In genomic region chr10:76728369-76728768, GRCm38 (mm10) we compare ENCODE assay signal across 8 mouse cellular contexts. TPM values are rescaled to one million over a fixed set of nuclear protein-coding genes. Genes with fewer than 3 reads are reported as not detected.
DNase-seq lines count a peak whose midpoint lies in the region; ATAC-seq lines count a peak whose summit lies in the region.

No protein-coding gene starts in this region.

- 19% methylated on average over 11 of the region's 11 CpGs for WGBS in embryonic facial prominence, embryonic 15.5 days
- 18% methylated on average over 11 of the region's 11 CpGs for WGBS in heart, embryonic 16.5 days
- 15% methylated on average over 11 of the region's 11 CpGs for WGBS in neural tube, embryonic 11.5 days

- H3K4me3 ChIP-seq in embryonic facial prominence, embryonic 15.5 days (replicated peaks) = no peak overlapping the region
- no peak overlapping the region for H3K4me3 ChIP-seq in heart, embryonic 16.5 days (ENCODE audit: low read length)
- H3K4me3 ChIP-seq in neural tube, embryonic 11.5 days (ENCODE audit: low read depth, low read length) = no peak overlapping the region

- DNase-seq in frontal cortex, postnatal 36 days (ENCODE audit: low spot score in 2 of 2) = peak; percentile 54 to 62
- DNase-seq in adrenal gland, postnatal 14 days = peak; percentile 90
- DNase-seq in left cerebral cortex, postnatal 25 days (ENCODE audit: low spot score in 2 of 2) = peak; percentile 56 to 67
- peak; percentile 81 for DNase-seq in neural tube, embryonic 11.5 days (ENCODE audit: low spot score)
- peak; percentile 41 to 67 for DNase-seq in urinary bladder, adult 18-20 months (ENCODE audit: low spot score in 2 of 2)

- no peaks in the 10 kb centered on the region for H3K9me3 ChIP-seq in embryonic facial prominence, embryonic 15.5 days (replicated peaks)
- H3K9me3 ChIP-seq in heart, embryonic 16.5 days (replicated peaks; ENCODE audit: control insufficient read depth, low read length) = no peaks in the 10 kb centered on the region
- H3K9me3 ChIP-seq in neural tube, embryonic 11.5 days (ENCODE audit: control insufficient read depth, low read length) = no peaks in the 10 kb centered on the region

- H3K9ac ChIP-seq in embryonic facial prominence, embryonic 15.5 days = no peak overlapping the region
- H3K9ac ChIP-seq in heart, embryonic 16.5 days (ENCODE audit: low read length) = no peak overlapping the region
- H3K9ac ChIP-seq in neural tube, embryonic 11.5 days (ENCODE audit: low read length) = no peak overlapping the region

- H3K4me2 ChIP-seq in embryonic facial prominence, embryonic 15.5 days (replicated peaks) = 0 out of 2 replicates have a peak overlapping the region, but pooled peaks have one; percentile 10
- H3K4me2 ChIP-seq in heart, embryonic 16.5 days (ENCODE audit: low read depth, low read length) = peak overlapping the region; percentile 34; the same call in 1 of the 2 replicates
- no peak overlapping the region; the same call in 1 of the 2 replicates for H3K4me2 ChIP-seq in neural tube, embryonic 11.5 days (ENCODE audit: low read depth)

- no peak for ATAC-seq in frontal cortex, adult (ENCODE audit: low TSS enrichment)
- ATAC-seq in embryonic facial prominence, embryonic 15.5 days (ENCODE audit: insufficient number of reproducible peaks, low FRiP score, low TSS enrichment, low read depth) = no peak
- no peak for ATAC-seq in heart, embryonic 16.5 days (replicated peaks; ENCODE audit: extremely low read depth, insufficient read depth, low FRiP score)
- ATAC-seq in neural tube, embryonic 11.5 days (ENCODE audit: insufficient read depth, low FRiP score, low TSS enrichment) = no peak

- no peaks in the 10 kb centered on the region for H3K36me3 ChIP-seq in embryonic facial prominence, embryonic 15.5 days
- no peaks in the 10 kb centered on the region for H3K36me3 ChIP-seq in heart, embryonic 16.5 days (ENCODE audit: control insufficient read depth, insufficient read depth)
- no peaks in the 10 kb centered on the region for H3K36me3 ChIP-seq in neural tube, embryonic 11.5 days (ENCODE audit: control insufficient read depth, insufficient read depth, low read length)

- H3K4me1 ChIP-seq in embryonic facial prominence, embryonic 15.5 days = peaks cover 82% of the 10 kb centered on the region
- H3K4me1 ChIP-seq in heart, embryonic 16.5 days (ENCODE audit: control insufficient read depth, insufficient read depth, low read length) = peaks cover 20% of the 10 kb centered on the region
- H3K4me1 ChIP-seq in neural tube, embryonic 11.5 days (ENCODE audit: control insufficient read depth, insufficient read depth, low read length) = 0 out of 2 replicates have a peak, but pooled peaks cover 2% of the 10 kb centered on the region

- no peaks in the 10 kb centered on the region for H3K27me3 ChIP-seq in embryonic facial prominence, embryonic 15.5 days
- H3K27me3 ChIP-seq in heart, embryonic 16.5 days (ENCODE audit: control insufficient read depth, insufficient read depth, low read length) = no peaks in the 10 kb centered on the region
- H3K27me3 ChIP-seq in neural tube, embryonic 11.5 days (ENCODE audit: control insufficient read depth, insufficient read depth, low read length) = no peaks in the 10 kb centered on the region

- H3K27ac ChIP-seq in embryonic facial prominence, embryonic 15.5 days (replicated peaks) = 0 out of 2 replicates have a peak overlapping the region, but pooled peaks have one; percentile 45
- H3K27ac ChIP-seq in heart, embryonic 16.5 days (ENCODE audit: low read length) = no peak overlapping the region
- no peak overlapping the region for H3K27ac ChIP-seq in neural tube, embryonic 11.5 days (ENCODE audit: low read depth, low read length)

- intact Hi-C loops in left cerebral cortex, postnatal 25 days (cut with DNase I) = loop anchor here (5.0 kb wide), 1 partner anchor 261 kb away; the partner anchor contains the start of genes Mcm3ap and Ybey

RNA-seq across cellular contexts. Expression of gene Col6a1, which starts 2.4 kb away (rescaled TPM):
- 221 and 261 TPM in 2 replicates for total RNA-seq in adrenal gland, postnatal 14 days (2021)
- 419 and 472 TPM in 2 replicates for polyA plus RNA-seq in embryonic facial prominence, embryonic 15.5 days (2015; fragmentation: Nextera tagmentation; extraction: Ambion mirVana)
- 105 and 125 TPM in 2 replicates for polyA plus RNA-seq in heart, embryonic 16.5 days (2015; fragmentation: Nextera tagmentation; extraction: Ambion mirVana)
- 10 to 100 TPM; 35.8 to 45.6 TPM for total RNA-seq in left cerebral cortex, postnatal 25 days (2021)
- polyA plus RNA-seq in neural tube, embryonic 11.5 days (2014; fragmentation: Nextera tagmentation; extraction: Ambion mirVana) = 12.6 and 13.2 TPM in 2 replicates
